8 mouse cellular contexts compared by ENCODE assay signal in the genomic region with DNA sequence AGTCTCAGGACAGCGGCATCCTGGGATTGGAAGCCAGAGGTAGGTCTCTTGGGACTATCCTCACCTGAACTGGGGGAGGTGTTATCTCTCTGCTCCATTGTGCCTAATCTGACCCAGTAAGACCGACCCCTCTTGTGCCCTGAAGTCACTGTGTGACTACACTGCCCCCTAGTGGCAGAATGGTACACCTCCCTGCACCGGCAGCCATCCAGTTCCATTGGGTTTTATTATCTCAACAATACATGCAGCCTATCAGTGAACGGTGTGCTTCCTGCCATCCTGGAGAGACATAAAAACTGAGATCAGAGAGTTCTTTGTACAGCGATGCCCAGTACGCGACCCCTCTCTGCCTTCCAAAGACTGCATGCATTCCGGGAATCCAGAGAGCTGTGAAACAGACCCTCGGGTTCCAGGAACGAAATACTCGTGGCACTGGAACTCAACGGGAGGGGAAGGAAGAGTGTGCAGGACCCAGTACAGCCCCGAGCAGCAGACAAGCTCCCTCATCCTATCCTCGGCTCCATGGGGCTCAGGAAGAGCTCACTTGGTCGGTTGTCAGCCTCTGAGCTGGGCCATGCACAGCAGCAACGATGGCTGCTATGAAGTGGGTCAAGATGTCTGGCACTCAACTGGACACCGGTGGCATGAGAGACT. TPM values are rescaled to one million over a fixed set of nuclear protein-coding genes. Genes with fewer than 3 reads are reported as not detected.
DNase-seq lines count a peak whose midpoint lies in the region; ATAC-seq and TF ChIP-seq lines count a peak whose summit lies in the region.

No protein-coding gene starts in this region.

- H3K9me3 ChIP-seq in hindbrain, postnatal 0 days (ENCODE audit: low read length): no peaks in the 10 kb centered on the region
- H3K9me3 ChIP-seq in megakaryocyte, embryonic 14.5 days: no peaks in the 10 kb centered on the region

- TF ChIP-seq CTCF in hindbrain, postnatal 0 days (IDR thresholded peaks at IDR 0.05; ENCODE audit: low read depth): peak; percentile 99

- no peaks in the 10 kb centered on the region for H3K36me3 ChIP-seq in hindbrain, postnatal 0 days (ENCODE audit: insufficient read depth, low read length)
- H3K36me3 ChIP-seq in megakaryocyte, embryonic 14.5 days (replicated peaks; ENCODE audit: low read length): no peaks in the 10 kb centered on the region

- no peak overlapping the region for H3K27ac ChIP-seq in hindbrain, postnatal 0 days

- no peak overlapping the region for H3K9ac ChIP-seq in hindbrain, postnatal 0 days (replicated peaks; ENCODE audit: low read length)

- WGBS in hindbrain, postnatal 0 days: 33% methylated on average over 17 of the region's 17 CpGs

- no peaks in the 10 kb centered on the region for H3K4me1 ChIP-seq in hindbrain, postnatal 0 days (ENCODE audit: insufficient read depth, low read length)
- H3K4me1 ChIP-seq in megakaryocyte, embryonic 14.5 days: peaks cover 21% of the 10 kb centered on the region

- peak overlapping the region; percentile 16 for H3K4me2 ChIP-seq in hindbrain, postnatal 0 days (ENCODE audit: low read depth, low read length)

- H3K4me3 ChIP-seq in hindbrain, postnatal 0 days (ENCODE audit: low read length): no peak overlapping the region
- H3K4me3 ChIP-seq in megakaryocyte, embryonic 14.5 days (replicated peaks): peak overlapping the region; percentile 74

- peak; percentile 41 to 51 for DNase-seq in gastrocnemius, adult 8-10 months (ENCODE audit: low spot score in 2 of 2)
- DNase-seq in hindbrain, postnatal 0 days (ENCODE audit: low spot score): peak; percentile 90
- DNase-seq in left cerebral cortex, adult 18-20 months (ENCODE audit: low spot score in 2 of 2): peak; percentile 71 to 79
- DNase-seq in right cerebral cortex, adult 2 months (ENCODE audit: low spot score in 2 of 2): peak; percentile 78 to 85
- peak; percentile 72 for DNase-seq in urinary bladder, postnatal 25 days (ENCODE audit: low spot score)

- ATAC-seq in activated CD4-positive, CD25-positive, alpha-beta regulatory T cell, adult 4 months: peak; percentile 86
- peak; percentile 90 for ATAC-seq in common myeloid progenitor, adult 5-6 weeks (replicated peaks; ENCODE audit: low read depth, poor library complexity, severe bottlenecking)
- peak; percentile 79 for ATAC-seq in hindbrain, postnatal 0 days

- H3K27me3 ChIP-seq in hindbrain, postnatal 0 days (ENCODE audit: insufficient read depth, low read length): no peaks in the 10 kb centered on the region
- peaks cover 64% of the 10 kb centered on the region for H3K27me3 ChIP-seq in megakaryocyte, embryonic 14.5 days (replicated peaks)

RNA-seq across cellular contexts. Expression of a gene that starts 10.5 kb away (rescaled TPM):
- 10 to 100 TPM; 24.7 to 38.1 TPM for polyA plus RNA-seq in activated CD4-positive, CD25-positive, alpha-beta regulatory T cell, adult 4 months (2017; shearing (Covaris generic))
- 15.1 and 28.0 TPM in 2 replicates for total RNA-seq in common myeloid progenitor, adult 5-6 weeks (2017)
- 1 to 10 TPM; 4.6 to 5.5 (median 4.9) TPM for total RNA-seq in gastrocnemius, adult 8-10 months (2022)
- total RNA-seq in hindbrain, postnatal 0 days (2014; rRNA removed): 41.6 and 49.8 TPM in 2 replicates
- polyA plus RNA-seq in hindbrain, postnatal 0 days (2015; fragmentation: Nextera tagmentation; extraction: Ambion mirVana): 45.5 and 48.6 TPM in 2 replicates
- 10 to 100 TPM; 23.9 to 26.1 TPM for total RNA-seq in left cerebral cortex, adult 18-20 months (2021)
- 13.0 and 16.3 TPM in 2 replicates for polyA plus RNA-seq in megakaryocyte, embryonic 14.5 days (2012; ENCODE audit: insufficient read depth, low replicate concordance)

RNA-seq across cellular contexts. Expression of a gene that starts 59.8 kb away (rescaled TPM):
- polyA plus RNA-seq in activated CD4-positive, CD25-positive, alpha-beta regulatory T cell, adult 4 months (2017; shearing (Covaris generic)): 1 to 10 TPM; 3.7 to 8.2 TPM
- total RNA-seq in common myeloid progenitor, adult 5-6 weeks (2017): 7.8 and 14.0 TPM in 2 replicates
- total RNA-seq in gastrocnemius, adult 8-10 months (2022): 1 to 10 TPM; 1.3 to 3.6 (median 1.7) TPM
- 57.0 and 59.0 TPM in 2 replicates for total RNA-seq in hindbrain, postnatal 0 days (2014; rRNA removed)
- 92.9 and 95.6 TPM in 2 replicates for polyA plus RNA-seq in hindbrain, postnatal 0 days (2015; fragmentation: Nextera tagmentation; extraction: Ambion mirVana)
- 10 to 100 TPM; 60.0 to 65.1 TPM for total RNA-seq in left cerebral cortex, adult 18-20 months (2021)
- 1.3 and 2.0 TPM in 2 replicates for polyA plus RNA-seq in megakaryocyte, embryonic 14.5 days (2012; ENCODE audit: insufficient read depth, low replicate concordance)
